Mouse (Mus musculus) lung, adult 2 months (tissue): ENCODE data around the gene Gpx1.

Experiments used
- CTCF ChIP-seq: fragments of 200-500 bp; IDR thresholded peaks from 2 replicates; pipeline ENCODE4 v1.5.1; 2011; ENCODE audit warnings: mild to moderate bottlenecking, low read length, control low read depth; ENCODE audit not compliant: insufficient read depth
- POLR2A ChIP-seq: fragments of 200-500 bp; IDR thresholded peaks from 2 replicates; pipeline ENCODE4 v1.6.1; 2011; ENCODE audit warnings: low read depth, mild to moderate bottlenecking, control low read depth, low read length, borderline replicate concordance; ENCODE audit errors: extremely low read depth

DNA sequence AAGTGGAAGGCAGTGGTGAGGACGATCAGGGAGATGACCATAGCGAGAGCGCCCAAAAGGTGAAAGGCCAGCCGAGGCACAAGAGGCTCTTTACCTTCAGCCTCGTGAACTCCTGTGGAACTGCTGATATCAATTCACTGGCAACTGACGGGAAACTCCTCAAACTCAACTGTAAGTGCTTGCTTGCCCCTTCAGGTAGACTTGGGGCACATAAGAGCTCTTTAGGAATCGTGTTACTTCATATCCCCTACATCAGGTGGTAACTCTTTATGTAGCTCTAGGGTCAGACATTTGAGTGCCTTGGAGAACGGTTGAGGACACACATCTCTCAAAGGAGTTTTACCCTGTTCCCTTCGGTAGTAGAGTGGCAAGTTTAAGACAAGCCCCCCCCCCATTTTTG lies 42.7 kb downstream of the Gpx1 start:
- TF ChIP-seq CTCF = no peak
- TF ChIP-seq POLR2A = no peak
